Mouse (Mus musculus): Measurements from ENCODE around the gene Rusc2.

Rusc2 gene

DNA sequence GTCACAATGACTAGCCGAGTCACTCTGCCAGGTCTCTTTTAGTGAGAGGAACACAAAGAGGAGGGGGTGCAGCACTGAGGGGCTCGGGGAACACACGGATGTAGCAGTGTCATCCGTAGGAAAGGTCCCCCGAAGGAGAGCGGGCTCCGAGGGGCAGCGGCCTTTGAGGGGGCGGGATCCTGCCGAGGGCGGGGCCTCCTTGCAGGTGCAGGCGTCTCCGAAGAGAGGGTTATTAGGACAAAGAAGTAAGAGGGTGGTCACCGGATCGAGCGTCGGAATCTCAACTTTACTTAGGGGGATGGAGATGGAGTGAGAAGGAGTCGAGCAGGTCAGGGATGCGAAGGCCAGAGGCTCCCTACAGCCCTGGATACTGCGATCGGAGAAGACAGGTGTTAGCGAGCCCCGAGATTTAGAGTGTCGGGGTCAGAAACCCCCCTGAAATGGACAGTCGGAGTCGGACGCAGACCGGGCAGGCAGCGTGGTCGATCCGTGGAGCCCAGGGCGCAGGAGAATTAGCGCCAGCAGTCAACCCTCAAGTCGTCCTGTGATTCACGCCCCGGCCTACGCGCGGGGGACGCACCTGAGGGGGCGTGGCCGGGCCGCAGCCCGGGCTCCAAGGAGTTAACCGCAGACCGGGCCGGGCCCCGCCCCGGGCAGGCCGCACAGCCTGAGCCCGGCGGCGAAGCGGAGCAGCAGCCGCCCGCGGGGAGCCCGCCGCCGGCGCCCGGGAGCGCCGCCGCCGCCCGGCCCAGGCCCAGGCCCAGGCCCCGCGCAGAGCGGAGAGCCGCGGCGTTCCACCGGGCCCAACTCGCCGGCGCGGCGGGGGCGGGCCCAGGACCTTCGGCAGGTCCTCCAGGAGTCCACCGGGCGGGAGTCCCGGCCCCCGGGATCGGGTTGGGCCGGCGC is 60.9 kb downstream of the Rusc2 start:
- DNase-seq (ENCODE audit: low spot score in 2 of 2) = peak in 1 of 2 experiments; percentile 52

DNA sequence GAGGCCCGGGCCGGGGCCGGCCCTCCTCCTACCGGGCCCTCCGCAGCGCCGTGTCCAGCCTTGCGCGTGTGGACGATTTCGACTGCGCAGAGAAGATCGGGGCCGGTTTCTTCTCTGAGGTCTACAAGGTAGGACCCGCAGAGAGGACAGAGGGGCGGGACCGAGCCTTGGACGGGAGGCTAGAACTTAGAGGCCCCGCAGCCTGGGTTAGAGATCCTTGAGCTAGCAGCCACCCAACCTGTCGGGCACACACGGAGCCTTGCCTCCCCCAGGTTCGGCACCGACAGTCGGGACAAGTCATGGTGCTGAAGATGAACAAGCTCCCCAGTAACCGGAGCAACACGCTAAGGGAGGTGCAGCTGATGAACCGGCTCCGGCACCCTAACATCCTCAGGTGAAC is 61.7 kb downstream of the Rusc2 start:
- DNase-seq (ENCODE audit: low spot score in 2 of 2) = no peak

DNA sequence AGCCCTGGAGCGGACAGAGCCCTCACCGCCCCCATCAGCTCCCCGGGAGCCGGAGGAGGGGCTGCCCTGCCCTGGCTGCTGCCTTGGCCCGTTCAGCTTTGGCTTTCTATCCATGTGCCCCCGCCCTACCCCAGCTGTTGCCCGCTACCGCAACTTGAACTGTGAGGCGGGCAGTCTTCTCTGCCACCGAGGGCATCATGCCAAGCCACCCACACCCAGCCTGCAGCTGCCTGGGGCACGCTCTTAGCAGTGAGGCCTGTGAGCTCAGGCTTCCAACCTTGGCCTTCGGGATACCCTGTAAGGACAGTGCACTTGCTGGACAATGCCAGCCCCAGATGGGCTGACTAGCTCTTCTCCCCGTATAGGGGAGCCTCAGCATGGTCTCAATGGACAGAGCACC is 65.5 kb downstream of the Rusc2 start:
- DNase-seq (ENCODE audit: low spot score in 2 of 2) = no peak

DNA sequence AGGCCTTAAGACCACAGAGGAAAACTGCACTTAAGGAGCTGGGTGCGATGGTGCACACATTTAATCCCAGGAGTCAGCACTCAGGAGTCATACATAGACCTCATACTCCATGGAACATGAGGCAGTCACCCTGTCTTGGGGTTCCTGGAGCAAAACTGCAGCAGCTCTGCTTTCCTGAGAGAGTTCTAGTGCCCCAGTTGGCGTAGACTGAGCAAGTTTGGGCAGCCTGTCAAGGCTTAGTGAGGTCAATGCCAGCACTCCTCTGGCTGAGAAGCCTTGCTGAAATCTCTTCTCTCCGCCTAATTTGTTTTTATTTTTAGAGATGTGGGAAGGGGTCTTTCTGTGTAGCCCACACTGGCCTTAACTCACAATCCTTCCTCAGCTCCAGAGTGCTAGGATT is 66.8 kb downstream of the Rusc2 start:
- DNase-seq (ENCODE audit: low spot score in 2 of 2) = no peak

DNA sequence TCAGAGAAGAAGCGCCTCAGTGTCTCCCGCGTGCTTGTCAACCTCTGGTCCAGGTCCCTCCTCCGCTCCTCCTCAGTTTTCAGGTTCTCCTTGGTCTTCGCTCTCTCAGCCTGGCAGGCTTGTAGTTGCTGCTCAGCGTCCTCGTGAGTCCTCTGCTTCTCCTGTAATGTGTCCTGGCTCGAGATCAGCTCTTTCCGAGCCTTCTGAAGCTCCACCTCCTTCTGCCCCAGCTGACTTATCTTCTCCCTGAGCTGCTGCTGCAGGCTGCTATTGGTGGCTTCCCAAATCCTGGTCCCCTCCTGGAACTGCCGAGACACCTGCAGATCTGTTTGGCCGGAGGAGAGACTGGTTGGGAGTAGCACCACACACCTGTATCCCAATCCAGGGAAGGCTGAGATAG is 70.5 kb downstream of the Rusc2 start:
- no peak for DNase-seq (ENCODE audit: low spot score in 2 of 2)

DNA sequence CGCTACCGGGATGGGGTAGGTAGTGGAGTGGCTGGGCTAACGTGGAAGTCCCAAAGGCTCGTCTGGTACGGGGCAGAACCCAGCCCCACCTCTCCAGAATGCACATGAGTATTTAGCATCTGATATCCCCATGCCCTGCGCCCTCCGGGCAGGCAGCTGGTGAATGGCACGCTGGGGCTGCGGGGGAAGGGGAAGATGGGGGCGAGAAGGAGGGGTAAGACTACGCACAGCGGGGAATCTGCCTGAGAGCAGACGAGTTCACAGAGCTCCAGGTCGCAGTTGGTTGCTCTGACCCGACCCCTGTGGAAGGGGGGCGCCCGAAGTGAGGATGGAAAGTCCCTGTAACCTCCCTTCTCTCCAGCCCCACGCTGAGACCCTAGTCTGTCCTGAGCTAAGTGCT is 71.6 kb downstream of the Rusc2 start:
- peak in 1 of 2 experiments; percentile 38 for DNase-seq (ENCODE audit: low spot score in 2 of 2)

DNA sequence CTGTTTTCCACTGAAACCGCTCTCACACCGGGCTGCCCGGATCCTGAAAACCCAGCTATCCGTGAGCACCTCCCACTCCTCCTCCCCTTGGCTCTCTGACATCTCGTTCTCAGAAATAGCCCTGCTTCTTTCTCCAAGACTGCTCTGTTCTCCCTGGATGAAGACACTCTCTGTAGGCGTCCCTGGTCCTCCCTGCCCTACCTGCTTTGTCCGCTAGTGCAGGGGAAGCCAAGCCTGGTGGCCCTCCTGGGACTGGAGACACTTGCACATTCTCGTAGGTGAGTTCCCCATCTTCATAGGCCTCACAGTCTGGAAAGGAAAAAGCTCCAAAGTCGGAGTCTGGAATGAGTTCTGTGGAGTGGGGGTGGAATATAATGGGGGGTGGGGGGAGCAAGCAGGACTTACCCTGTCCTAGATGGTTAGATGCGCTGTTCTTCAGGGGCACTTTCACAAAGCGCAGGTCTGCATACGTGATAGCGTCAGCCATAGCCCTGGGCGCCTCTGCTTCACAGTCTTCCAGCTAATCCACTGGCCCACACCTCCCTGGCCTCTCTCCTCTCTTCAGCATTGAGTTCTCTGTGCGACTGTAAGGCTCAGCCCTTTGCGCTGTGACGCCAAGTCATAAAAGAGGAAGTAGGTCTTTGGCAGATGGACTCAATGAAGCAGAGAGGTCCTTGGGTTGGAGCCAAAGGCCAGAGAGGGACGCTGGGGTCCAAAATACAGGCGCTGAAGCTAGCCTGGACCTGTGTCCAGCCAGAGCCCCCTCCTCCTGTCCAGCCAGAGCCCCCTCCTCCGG is 72.5 kb downstream of the Rusc2 start, which contains the start of gene Cd72:
Gene Cd72, minus strand, starts transcription at position 588 of the 796 bp plus-strand sequence.
- no peak for DNase-seq (ENCODE audit: low spot score in 2 of 2)

DNA sequence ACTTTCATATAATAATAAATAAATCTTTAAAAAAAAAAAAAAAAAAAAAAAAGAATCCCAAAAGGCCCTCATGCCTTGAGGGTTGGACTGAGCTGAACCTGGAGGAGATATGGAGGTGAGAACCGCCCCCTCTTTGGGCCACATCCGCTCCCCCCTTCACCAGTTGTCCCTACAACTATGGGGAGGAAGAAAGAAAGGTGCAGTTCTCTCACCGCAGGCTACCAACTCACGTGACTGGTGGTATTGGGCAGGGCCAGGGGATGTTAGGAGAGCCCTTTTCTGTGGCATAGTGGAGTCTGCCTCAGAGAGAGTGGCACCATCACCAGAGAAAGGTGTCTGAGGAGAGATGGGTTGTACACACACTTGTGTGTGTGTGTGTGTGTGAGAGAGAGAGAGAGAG is 74.7 kb downstream of the Rusc2 start:
- peak; percentile 50 to 64 for DNase-seq (ENCODE audit: low spot score in 2 of 2)

DNA sequence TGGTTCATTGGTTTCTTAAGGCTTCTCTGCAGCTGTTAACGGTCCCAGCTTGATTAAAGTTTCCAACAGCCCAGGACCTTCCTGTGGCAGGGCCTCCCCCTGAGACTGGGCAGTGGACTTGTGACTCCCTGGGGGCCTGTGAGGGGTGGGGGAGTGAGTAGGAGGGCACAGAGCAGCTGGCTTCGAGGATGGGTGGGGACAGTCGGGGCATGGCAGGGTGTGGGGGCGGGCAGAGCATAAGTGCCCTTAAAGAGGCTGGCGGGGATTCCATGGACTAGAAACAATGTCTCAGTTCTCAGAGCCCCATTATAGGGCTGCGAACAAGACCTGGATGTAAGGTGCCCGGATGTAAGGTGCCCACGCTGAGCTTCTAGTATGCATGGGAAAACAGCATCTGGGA is 75.3 kb downstream of the Rusc2 start:
- DNase-seq (ENCODE audit: low spot score in 2 of 2) = no peak

DNA sequence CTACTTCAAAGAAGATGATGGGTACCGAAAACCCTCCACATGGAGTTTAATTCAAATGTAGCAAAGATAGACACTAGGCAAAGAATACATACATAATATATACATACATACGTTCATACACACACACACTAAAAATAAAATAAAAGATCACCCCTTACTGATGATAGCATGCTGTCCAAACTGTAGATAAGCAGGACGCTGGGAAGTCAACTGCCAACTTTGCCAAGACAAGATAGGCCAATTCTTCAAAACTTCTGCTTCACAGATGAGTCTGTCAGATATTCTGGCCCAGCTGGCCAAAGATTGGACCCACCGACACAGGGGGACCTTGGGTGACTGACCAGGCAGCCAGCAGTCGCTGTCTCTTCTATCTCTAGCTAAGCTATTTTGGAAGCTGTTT is 81.3 kb downstream of the Rusc2 start:
- DNase-seq (ENCODE audit: low spot score in 2 of 2) = no peak

DNA sequence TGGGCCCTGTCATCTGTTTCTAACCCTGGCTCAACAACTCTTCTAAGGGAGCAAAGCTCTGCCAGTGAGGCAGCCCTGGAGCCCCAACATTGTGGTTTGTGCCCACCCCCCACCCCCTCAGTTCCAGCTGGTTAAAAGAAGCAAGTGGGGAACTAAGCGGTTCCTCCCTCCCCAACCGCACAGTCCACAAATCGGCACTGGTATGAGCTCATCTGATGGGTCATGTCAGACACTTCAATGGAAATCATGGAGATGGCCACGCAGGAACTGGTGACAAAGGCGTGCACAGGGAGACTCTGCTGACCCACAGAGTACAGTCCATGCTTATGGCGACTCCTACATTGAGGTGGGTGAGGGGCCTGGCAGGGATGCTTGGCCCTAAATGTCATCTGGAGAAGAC is 84.2 kb downstream of the Rusc2 start:
- DNase-seq (ENCODE audit: low spot score in 2 of 2) = no peak

DNA sequence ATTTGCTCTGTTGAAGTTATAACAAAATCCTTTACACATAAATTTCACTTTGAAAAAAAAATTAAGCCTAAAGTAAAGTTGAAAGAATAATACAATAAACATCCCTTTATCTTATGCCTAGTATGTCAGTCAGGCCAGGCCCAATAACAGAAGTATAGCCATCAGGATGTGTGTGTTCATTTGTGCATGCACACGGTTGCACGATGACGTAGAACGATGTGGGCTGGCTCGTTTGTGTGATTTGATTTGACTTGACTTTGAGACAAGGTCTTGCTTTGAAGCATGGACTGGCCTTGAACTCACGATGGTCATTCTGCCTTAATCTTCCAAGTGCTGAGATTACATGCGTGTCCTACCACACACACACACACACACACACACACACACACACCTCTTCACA is 85.1 kb downstream of the Rusc2 start:
- DNase-seq (ENCODE audit: low spot score in 2 of 2) = no peak

DNA sequence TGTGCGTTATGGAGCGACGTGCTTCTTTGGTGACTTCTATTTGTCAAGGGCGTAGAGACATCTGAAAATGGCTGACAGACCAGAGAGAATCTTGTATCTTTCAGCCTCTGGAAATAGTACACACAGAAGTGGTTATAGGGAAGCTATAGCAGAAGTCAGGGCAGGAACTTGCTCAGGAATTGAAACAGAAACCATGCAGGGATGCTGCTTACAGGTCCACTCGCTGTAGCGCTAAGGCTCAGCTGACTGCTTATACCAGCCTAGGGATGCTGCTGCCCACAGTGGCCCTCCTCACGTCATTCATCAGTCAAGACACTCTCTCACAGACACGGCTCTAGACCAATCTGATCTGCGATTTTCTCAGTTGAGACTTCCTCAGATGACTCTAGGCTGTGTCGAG is 88.5 kb downstream of the Rusc2 start:
- DNase-seq (ENCODE audit: low spot score in 2 of 2) = no peak

DNA sequence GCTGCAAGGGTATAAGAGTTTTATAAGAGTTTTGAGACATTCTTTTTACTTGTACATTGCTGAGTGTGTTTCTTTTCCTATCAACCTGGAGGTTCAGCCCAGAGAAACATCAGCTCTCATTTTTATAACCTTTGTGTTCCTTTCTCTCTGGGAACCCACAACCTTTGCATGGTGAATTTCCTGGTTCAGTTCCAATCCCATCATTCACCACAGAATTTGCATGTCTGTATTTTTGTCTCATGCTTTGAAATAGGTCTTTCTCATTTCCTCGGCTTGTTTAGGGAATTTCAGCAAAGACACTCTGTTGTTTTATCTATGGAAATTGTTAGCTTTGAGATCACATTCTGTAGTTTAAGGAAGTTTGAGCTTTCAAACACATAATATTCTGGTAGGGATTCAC is 91.9 kb downstream of the Rusc2 start:
- no peak for DNase-seq (ENCODE audit: low spot score in 2 of 2)

DNA sequence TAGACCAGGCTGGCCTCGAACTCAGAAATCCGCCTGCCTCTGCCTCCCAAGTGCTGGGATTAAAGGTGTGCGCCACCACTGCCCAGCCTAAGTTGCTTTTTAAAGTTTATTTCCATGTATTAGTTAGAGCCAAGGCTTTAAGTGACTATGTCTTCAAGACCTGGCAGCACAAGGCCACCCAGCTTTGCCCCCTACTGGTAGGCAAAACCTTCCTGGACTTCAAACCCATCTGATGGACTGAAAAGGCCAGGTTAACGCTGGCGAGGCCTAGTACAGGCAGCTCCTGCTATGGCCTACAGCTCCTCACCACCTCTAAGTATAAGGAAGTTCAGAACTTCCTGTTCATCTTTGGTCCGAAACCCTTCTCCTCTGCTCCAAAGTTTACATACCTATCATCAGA is 94.8 kb downstream of the Rusc2 start:
- peak in 1 of 2 experiments; percentile 33 for DNase-seq (ENCODE audit: low spot score in 2 of 2)
